Mouse (Mus musculus): Measurements from ENCODE around the gene Olfr1246. TPM values are rescaled to one million over a fixed set of nuclear protein-coding genes. Genes with fewer than 3 reads are reported as not detected.
A peak's percentile ranks its signal among the peaks of the same experiment; 100 is the strongest.
"Not testable (repeated sequence)": the region's sequence is repeated elsewhere in the genome, so short reads cannot be mapped to it uniquely, and the experiment has no call there.

The Olfr1246 gene
- polyA plus RNA-seq (2011; ENCODE audit: insufficient read depth, insufficient read length, low read depth, missing spikeins): not detected in 2 replicates

DNA sequence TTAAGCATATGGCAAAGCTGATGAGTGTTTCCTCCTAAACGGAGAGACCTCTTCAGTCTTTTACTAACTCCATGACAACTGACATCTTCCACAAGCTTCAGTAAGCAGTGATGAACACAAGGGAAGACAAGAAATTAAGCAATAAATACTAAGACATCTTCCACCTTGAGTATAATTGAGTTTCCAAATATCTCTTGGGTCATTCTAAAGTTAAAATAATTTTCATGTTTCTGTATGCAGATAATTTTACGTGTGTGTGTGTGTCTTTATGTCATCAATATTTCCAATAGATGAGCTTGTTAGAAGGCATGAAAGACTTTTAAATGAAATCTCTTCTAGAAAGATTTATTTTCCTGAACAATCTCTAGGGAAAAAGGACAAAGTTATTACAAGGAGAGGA lies at the start of gene Olfr1246:
TSS of gene Olfr1246 (minus strand) at position 101 of the 400 bp plus-strand sequence.
- Histone ChIP-seq H3K9me3 (replicated peaks; ENCODE audit: control insufficient read depth, insufficient read depth, low read length, poor library complexity, severe bottlenecking) (no peaks in the 10 kb centered on the region), H3K27me3 (ENCODE audit: control insufficient read depth, insufficient read depth, low read length, poor library complexity, severe bottlenecking) (no peaks in the 10 kb centered on the region), H3K36me3 (ENCODE audit: control insufficient read depth, insufficient read depth, low read length, poor library complexity, severe bottlenecking) (no peaks in the 10 kb centered on the region), H3K9ac (ENCODE audit: low read depth, poor library complexity, severe bottlenecking) (no peak within 1 kb of the TSS), H3K27ac (ENCODE audit: insufficient read depth, low read length) (no peak within 1 kb of the TSS), H3K4me1 (ENCODE audit: control insufficient read depth, insufficient read depth, low read length) (no peaks in the 10 kb centered on the region), H3K4me3 (ENCODE audit: low read depth, low read length) (no peak within 1 kb of the TSS)
- TF ChIP-seq EP300 (IDR thresholded peaks at IDR 0.05; ENCODE audit: insufficient read depth, low read depth, low read length): no peak

- Histone ChIP-seq H3K4me3 (ENCODE audit: low read depth, low read length) (no peak within 1 kb of the TSS), H3K9me3 (replicated peaks; ENCODE audit: control insufficient read depth, insufficient read depth, low read length, poor library complexity, severe bottlenecking) (no peaks in the 10 kb centered on the region), H3K9ac (ENCODE audit: low read depth, poor library complexity, severe bottlenecking) (no peak within 1 kb of the TSS), H3K4me1 (ENCODE audit: control insufficient read depth, insufficient read depth, low read length) (no peaks in the 10 kb centered on the region), H3K27ac (ENCODE audit: insufficient read depth, low read length) (no peak within 1 kb of the TSS), H3K27me3 (ENCODE audit: control insufficient read depth, insufficient read depth, low read length, poor library complexity, severe bottlenecking) (no peaks in the 10 kb centered on the region), H3K36me3 (ENCODE audit: control insufficient read depth, insufficient read depth, low read length, poor library complexity, severe bottlenecking) (no peaks in the 10 kb centered on the region)
- TF ChIP-seq EP300 (IDR thresholded peaks at IDR 0.05; ENCODE audit: insufficient read depth, low read depth, low read length): no peak
- TF ChIP-seq CTCF (IDR thresholded peaks at IDR 0.05; ENCODE audit: low read depth, low read length): no peak
- no peak for TF ChIP-seq POLR2A (IDR thresholded peaks at IDR 0.05; ENCODE audit: insufficient read depth, low read length)
These were observed 41.9 kb upstream of the Olfr1246 start, which contains the start of gene Olfr1249 for GRCm38 (mm10) chr2:89634883-89635282. Olfr1249 (minus strand) TSS chr2:89634983.

GRCm38 (mm10) chr2:89618145-89618544 lies 25.2 kb upstream of the Olfr1246 start, which contains the start of gene Olfr1248:
Olfr1248 (minus strand) TSS chr2:89618245.
- not testable (repeated sequence) for H3K4me1 ChIP-seq (ENCODE audit: control insufficient read depth, insufficient read depth, low read length); H3K27ac ChIP-seq (ENCODE audit: insufficient read depth, low read length); H3K36me3 ChIP-seq (ENCODE audit: control insufficient read depth, insufficient read depth, low read length, poor library complexity, severe bottlenecking); H3K27me3 ChIP-seq (ENCODE audit: control insufficient read depth, insufficient read depth, low read length, poor library complexity, severe bottlenecking); H3K9ac ChIP-seq (ENCODE audit: low read depth, poor library complexity, severe bottlenecking); H3K4me3 ChIP-seq (ENCODE audit: low read depth, low read length); H3K9me3 ChIP-seq (replicated peaks; ENCODE audit: control insufficient read depth, insufficient read depth, low read length, poor library complexity, severe bottlenecking)

GRCm38 (mm10) chr2:89614030-89614429 lies 21.1 kb upstream of the Olfr1246 start, which contains the start of gene Olfr1247:
Olfr1247 (minus strand) TSS chr2:89614130.
- Histone ChIP-seq H3K9ac (ENCODE audit: low read depth, poor library complexity, severe bottlenecking) (no peak within 1 kb of the TSS), H3K4me1 (ENCODE audit: control insufficient read depth, insufficient read depth, low read length) (no peaks in the 10 kb centered on the region)
- TF ChIP-seq EP300 (IDR thresholded peaks at IDR 0.05; ENCODE audit: insufficient read depth, low read depth, low read length) (no peak), POLR2A (IDR thresholded peaks at IDR 0.05; ENCODE audit: insufficient read depth, low read length) (no peak)

DNA sequence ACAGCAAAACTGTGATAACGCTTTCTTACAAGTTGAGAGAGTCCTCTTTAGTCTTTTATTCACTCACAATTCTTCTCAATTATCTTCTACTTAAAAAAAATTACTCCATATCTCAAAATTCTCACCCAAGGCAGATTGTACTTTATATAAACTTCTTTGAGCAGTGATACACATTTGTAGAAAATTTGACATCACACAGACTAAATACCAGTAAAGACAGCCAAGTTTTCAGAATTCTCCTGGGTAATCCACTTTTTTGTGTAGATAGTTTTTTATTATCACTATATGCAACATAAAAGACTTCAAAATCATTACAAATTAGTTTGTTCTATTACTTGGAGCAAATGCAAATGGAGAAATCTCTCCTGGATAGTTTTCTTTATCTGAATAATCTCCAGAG lies 14.6 kb downstream of the Olfr1246 start, which contains the start of gene Olfr1245:
TSS of gene Olfr1245 (minus strand) at position 101 of the 400 bp plus-strand sequence.
- Histone ChIP-seq H3K36me3 (ENCODE audit: control insufficient read depth, insufficient read depth, low read length, poor library complexity, severe bottlenecking) (no peaks in the 10 kb centered on the region), H3K9ac (ENCODE audit: low read depth, poor library complexity, severe bottlenecking) (no peak within 1 kb of the TSS)

More at GRCm38 (mm10) chr2:89614030-89614429, 21.1 kb upstream of the Olfr1246 start, which contains the start of gene Olfr1247:
- Histone ChIP-seq H3K36me3 (ENCODE audit: control insufficient read depth, insufficient read depth, low read length, poor library complexity, severe bottlenecking) (no peaks in the 10 kb centered on the region), H3K9me3 (replicated peaks; ENCODE audit: control insufficient read depth, insufficient read depth, low read length, poor library complexity, severe bottlenecking) (no peaks in the 10 kb centered on the region), H3K27ac (ENCODE audit: insufficient read depth, low read length) (no peak within 1 kb of the TSS), H3K4me3 (ENCODE audit: low read depth, low read length) (no peak within 1 kb of the TSS), H3K27me3 (ENCODE audit: control insufficient read depth, insufficient read depth, low read length, poor library complexity, severe bottlenecking) (no peaks in the 10 kb centered on the region)

DNA sequence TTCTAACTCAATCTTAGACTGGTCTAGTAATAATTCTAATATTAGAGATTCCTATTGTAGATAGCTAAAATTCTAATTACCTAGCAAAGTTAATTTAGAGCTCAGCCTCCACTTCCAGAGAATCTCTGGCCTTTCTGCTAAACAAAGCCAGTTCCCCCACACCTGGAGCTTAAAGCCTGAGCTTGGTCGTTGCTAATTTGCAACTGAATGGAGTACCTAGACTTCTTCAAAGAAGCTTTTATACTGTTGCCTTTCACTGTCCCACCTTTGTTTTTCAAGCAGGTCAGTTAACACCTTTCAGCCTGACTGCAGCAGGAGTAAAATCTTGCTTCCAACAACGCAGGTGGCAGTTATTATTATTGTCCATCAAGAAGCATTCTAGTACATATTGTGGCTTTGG lies 30.3 kb downstream of the Olfr1246 start:
- not testable (repeated sequence) for H3K4me3 ChIP-seq (ENCODE audit: low read depth, low read length); H3K9ac ChIP-seq (ENCODE audit: low read depth, poor library complexity, severe bottlenecking); H3K36me3 ChIP-seq (ENCODE audit: control insufficient read depth, insufficient read depth, low read length, poor library complexity, severe bottlenecking); H3K4me1 ChIP-seq (ENCODE audit: control insufficient read depth, insufficient read depth, low read length); H3K9me3 ChIP-seq (replicated peaks; ENCODE audit: control insufficient read depth, insufficient read depth, low read length, poor library complexity, severe bottlenecking); H3K27me3 ChIP-seq (ENCODE audit: control insufficient read depth, insufficient read depth, low read length, poor library complexity, severe bottlenecking)
- H3K27ac ChIP-seq (ENCODE audit: insufficient read depth, low read length): peak overlapping the region; percentile 36; the same call in 1 of the 2 replicates

More for the DNA sequence above, 14.6 kb downstream of the Olfr1246 start, which contains the start of gene Olfr1245:
- Histone ChIP-seq H3K4me1 (ENCODE audit: control insufficient read depth, insufficient read depth, low read length) (no peaks in the 10 kb centered on the region), H3K9me3 (replicated peaks; ENCODE audit: control insufficient read depth, insufficient read depth, low read length, poor library complexity, severe bottlenecking) (no peaks in the 10 kb centered on the region), H3K4me3 (ENCODE audit: low read depth, low read length) (no peak within 1 kb of the TSS), H3K27me3 (ENCODE audit: control insufficient read depth, insufficient read depth, low read length, poor library complexity, severe bottlenecking) (no peaks in the 10 kb centered on the region), H3K27ac (ENCODE audit: insufficient read depth, low read length) (no peak within 1 kb of the TSS)
- TF ChIP-seq CTCF (IDR thresholded peaks at IDR 0.05; ENCODE audit: low read depth, low read length) (no peak), EP300 (IDR thresholded peaks at IDR 0.05; ENCODE audit: insufficient read depth, low read depth, low read length) (no peak), POLR2A (IDR thresholded peaks at IDR 0.05; ENCODE audit: insufficient read depth, low read length) (no peak)

Measured in ES-Bruce4 (cell line).